Mouse (Mus musculus): ENCODE data around the gene Cabin1. TPM values are rescaled to one million over a fixed set of nuclear protein-coding genes. Genes with fewer than 3 reads are reported as not detected.

Cabin1 gene
- polyA plus RNA-seq, 1 experiment from 2014 or later = 13.9 TPM

DNA sequence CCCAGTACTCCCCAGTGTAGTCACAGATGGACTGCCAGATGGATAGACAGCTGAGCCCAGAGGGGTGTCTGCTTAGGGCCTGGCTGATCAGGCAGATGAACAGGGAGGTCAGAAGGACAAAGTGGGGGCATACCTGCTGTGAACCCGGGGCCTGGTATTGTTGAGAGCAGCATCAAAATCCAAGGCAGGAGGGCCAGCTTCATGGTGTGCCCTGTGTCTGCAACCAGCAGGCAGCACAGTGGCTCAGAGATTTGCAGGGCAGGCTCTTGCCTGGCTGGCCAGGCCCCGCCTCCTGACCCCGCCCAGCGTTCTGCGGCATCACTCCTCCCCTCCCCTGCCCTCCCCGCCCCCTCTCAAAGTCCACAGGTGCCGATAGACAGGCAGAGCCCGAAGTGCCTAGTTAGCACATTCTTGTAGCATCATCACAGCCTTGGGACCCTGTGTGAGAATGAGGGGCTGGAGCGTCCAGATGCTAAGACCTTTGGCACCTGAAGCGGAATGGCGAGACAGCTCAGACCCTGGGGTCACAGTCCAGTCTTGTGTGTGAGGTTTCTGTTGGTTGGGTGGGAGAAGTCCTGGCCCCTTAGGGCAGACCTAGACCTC lies 120.3 kb downstream of the Cabin1 start, which contains the start of gene Susd2:
TSS of gene Susd2 (minus strand) at position 268 of the 603 bp plus-strand sequence.
- TF ChIP-seq EP300 (optimal IDR thresholded peaks at IDR 0.05) (no peak), CTCF (IDR thresholded peaks at IDR 0.05; ENCODE audit: low read depth) (no peak)
- Histone ChIP-seq H3K27ac (replicated peaks) (peak within 1 kb of the TSS; percentile 35; the same call in 1 of the 2 replicates), H3K9ac (ENCODE audit: low read length) (no peak within 1 kb of the TSS; the same call in 1 of the 2 replicates), H3K9me3 (ENCODE audit: control insufficient read depth, low read length) (no peaks in the 10 kb centered on the region), H3K36me3 (ENCODE audit: control insufficient read depth, insufficient read depth, low read length) (peaks cover 4% of the 10 kb centered on the region), H3K4me2 (replicated peaks; ENCODE audit: low read depth) (peak within 1 kb of the TSS; percentile 43), H3K27me3 (ENCODE audit: control insufficient read depth, insufficient read depth, low read length) (no peaks in the 10 kb centered on the region), H3K4me3 (ENCODE audit: low read depth, low read length) (peak within 1 kb of the TSS; percentile 3; the same call in 1 of the 2 replicates), H3K4me1 (replicated peaks; ENCODE audit: control insufficient read depth, insufficient read depth) (no peaks in the 10 kb centered on the region; the same call in 1 of the 2 replicates)
- peak; percentile 92 for DNase-seq (ENCODE audit: low spot score)
- 6% methylated on average over 11 of the region's 11 CpGs for WGBS
- ATAC-seq (ENCODE audit: low FRiP score, low TSS enrichment) = peak; percentile 79

DNA sequence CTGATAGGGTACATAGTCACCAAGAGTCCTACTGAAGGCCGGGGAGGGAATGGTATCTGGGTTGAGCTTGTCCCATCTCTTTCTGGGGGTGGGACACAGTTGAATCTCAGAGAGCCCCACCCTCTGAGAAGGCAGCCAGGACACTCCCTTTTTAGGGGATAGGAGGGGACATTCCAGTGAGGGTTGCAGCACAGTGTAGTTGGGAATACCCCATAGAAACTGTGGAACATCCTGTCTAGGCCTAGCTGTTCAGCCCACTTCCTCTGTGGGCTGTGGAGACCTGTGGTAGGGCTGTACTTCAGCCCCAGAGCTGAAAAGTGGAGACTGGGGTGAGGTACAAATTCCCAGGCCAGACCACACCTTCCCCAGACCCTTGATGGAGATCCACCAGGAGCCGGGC lies 121.2 kb downstream of the Cabin1 start:
- no peak overlapping the region; the same call in 1 of the 2 replicates for H3K9ac ChIP-seq (ENCODE audit: low read length)
- peak overlapping the region; percentile 9; the same call in 1 of the 2 replicates for H3K27ac ChIP-seq (replicated peaks)
- WGBS = 79% methylated on average over 2 of the region's 2 CpGs
- no peaks in the 10 kb centered on the region for H3K27me3 ChIP-seq (ENCODE audit: control insufficient read depth, insufficient read depth, low read length)
- H3K4me1 ChIP-seq (replicated peaks; ENCODE audit: control insufficient read depth, insufficient read depth) = no peaks in the 10 kb centered on the region; the same call in 1 of the 2 replicates
- peak overlapping the region; percentile 3; the same call in 1 of the 2 replicates for H3K4me3 ChIP-seq (ENCODE audit: low read depth, low read length)
- no peaks in the 10 kb centered on the region for H3K9me3 ChIP-seq (ENCODE audit: control insufficient read depth, low read length)
- H3K4me2 ChIP-seq (replicated peaks; ENCODE audit: low read depth) = peak overlapping the region; percentile 43; the same call in 1 of the 2 replicates
- ATAC-seq (ENCODE audit: low FRiP score, low TSS enrichment) (no peak), DNase-seq (ENCODE audit: low spot score) (no peak)
- no peak for TF ChIP-seq EP300 (optimal IDR thresholded peaks at IDR 0.05)
- no peak for TF ChIP-seq CTCF (IDR thresholded peaks at IDR 0.05; ENCODE audit: low read depth)
- no peaks in the 10 kb centered on the region; the same call in 1 of the 2 replicates for H3K36me3 ChIP-seq (ENCODE audit: control insufficient read depth, insufficient read depth, low read length)

DNA sequence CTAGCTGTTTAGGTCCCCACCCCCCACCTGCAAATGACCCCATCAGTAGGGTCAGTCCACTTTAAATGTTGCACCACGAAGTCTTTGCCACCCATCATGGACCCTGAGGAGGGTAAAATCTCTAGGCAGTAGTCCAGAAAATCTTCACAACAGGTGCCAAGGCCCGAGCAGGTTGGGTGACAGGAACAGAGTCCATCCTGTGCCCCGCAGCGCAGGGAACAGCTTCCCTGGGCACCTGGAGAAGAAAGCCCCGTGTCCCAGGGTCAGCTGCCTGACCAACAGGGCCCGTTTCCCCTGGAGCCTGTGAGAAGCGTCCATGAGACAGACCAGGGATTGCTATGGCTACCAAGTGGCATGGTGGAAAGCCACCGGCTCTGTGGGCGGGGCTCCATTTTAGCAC lies 121.7 kb downstream of the Cabin1 start:
- no peak for DNase-seq (ENCODE audit: low spot score)
- TF ChIP-seq CTCF (IDR thresholded peaks at IDR 0.05; ENCODE audit: low read depth) (no peak), EP300 (optimal IDR thresholded peaks at IDR 0.05) (no peak)
- H3K27ac ChIP-seq (replicated peaks) = no peak overlapping the region
- no peaks in the 10 kb centered on the region; the same call in 1 of the 2 replicates for H3K4me1 ChIP-seq (replicated peaks; ENCODE audit: control insufficient read depth, insufficient read depth)
- ATAC-seq (ENCODE audit: low FRiP score, low TSS enrichment) = no peak
- H3K9ac ChIP-seq (ENCODE audit: low read length) = no peak overlapping the region
- H3K9me3 ChIP-seq (ENCODE audit: control insufficient read depth, low read length) = no peaks in the 10 kb centered on the region
- no peak overlapping the region for H3K4me3 ChIP-seq (ENCODE audit: low read depth, low read length)
- 77% methylated on average over 9 of the region's 9 CpGs for WGBS
- no peak overlapping the region for H3K4me2 ChIP-seq (replicated peaks; ENCODE audit: low read depth)
- no peaks in the 10 kb centered on the region; the same call in 1 of the 2 replicates for H3K36me3 ChIP-seq (ENCODE audit: control insufficient read depth, insufficient read depth, low read length)
- no peaks in the 10 kb centered on the region for H3K27me3 ChIP-seq (ENCODE audit: control insufficient read depth, insufficient read depth, low read length)

DNA sequence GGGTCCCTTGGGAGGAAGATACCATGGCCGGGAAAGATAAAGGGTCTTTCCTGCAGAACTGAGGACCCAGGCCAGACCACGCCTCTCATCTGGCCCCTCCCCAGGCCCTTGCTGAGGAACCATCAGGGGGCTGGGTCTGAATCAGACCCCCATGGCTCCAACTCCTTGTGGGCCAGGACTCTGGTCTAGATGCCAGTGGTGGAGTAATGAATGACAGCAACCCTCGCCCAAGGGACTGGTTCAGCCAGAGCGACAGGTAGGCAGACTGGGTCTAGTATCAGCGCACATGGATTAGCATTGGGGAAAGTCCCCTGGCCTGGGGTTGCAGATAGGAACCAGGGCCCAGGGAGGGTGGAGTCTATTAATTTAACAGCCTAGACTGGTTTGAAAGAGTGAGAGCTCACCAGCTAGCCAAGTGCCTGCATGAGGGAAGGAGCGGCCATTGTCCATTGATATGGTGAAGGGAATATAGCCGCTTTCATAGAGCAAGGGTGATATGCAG lies 122.4 kb downstream of the Cabin1 start:
- H3K4me3 ChIP-seq (ENCODE audit: low read depth, low read length) = no peak overlapping the region
- H3K27ac ChIP-seq (replicated peaks) = no peak overlapping the region
- H3K9ac ChIP-seq (ENCODE audit: low read length) = no peak overlapping the region
- WGBS = 76% methylated on average over 7 of the region's 7 CpGs
- peak; percentile 35 for DNase-seq (ENCODE audit: low spot score)
- no peak for ATAC-seq (ENCODE audit: low FRiP score, low TSS enrichment)
- H3K36me3 ChIP-seq (ENCODE audit: control insufficient read depth, insufficient read depth, low read length) = no peaks in the 10 kb centered on the region; the same call in 1 of the 2 replicates
- no peaks in the 10 kb centered on the region for H3K27me3 ChIP-seq (ENCODE audit: control insufficient read depth, insufficient read depth, low read length)
- no peak overlapping the region for H3K4me2 ChIP-seq (replicated peaks; ENCODE audit: low read depth)
- TF ChIP-seq EP300 (optimal IDR thresholded peaks at IDR 0.05) = no peak
- TF ChIP-seq CTCF (IDR thresholded peaks at IDR 0.05; ENCODE audit: low read depth) = no peak
- H3K4me1 ChIP-seq (replicated peaks; ENCODE audit: control insufficient read depth, insufficient read depth) = no peaks in the 10 kb centered on the region; the same call in 1 of the 2 replicates
- H3K9me3 ChIP-seq (ENCODE audit: control insufficient read depth, low read length) = no peaks in the 10 kb centered on the region

DNA sequence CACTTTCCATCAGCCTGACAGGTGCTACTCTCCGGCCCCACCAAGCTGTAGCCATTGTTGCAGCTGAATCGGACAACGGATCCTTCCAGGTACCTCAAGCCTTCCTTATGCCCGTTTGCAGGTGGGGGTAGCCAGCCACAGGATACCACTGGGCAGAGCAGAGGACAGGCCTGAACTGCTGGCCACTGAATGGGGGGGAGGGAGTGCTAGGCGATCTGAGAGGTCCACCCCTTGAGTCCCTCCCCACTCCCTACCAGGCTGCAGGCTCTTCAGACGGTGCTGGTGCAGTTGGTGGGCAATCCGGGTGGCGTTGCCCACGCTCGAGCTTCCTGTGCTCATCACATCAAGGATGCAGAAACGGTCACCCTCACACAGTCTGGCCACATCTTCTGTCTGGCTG lies 126.4 kb downstream of the Cabin1 start:
- Histone ChIP-seq H3K4me2 (replicated peaks; ENCODE audit: low read depth) (no peak overlapping the region), H3K36me3 (ENCODE audit: control insufficient read depth, insufficient read depth, low read length) (no peaks in the 10 kb centered on the region), H3K27ac (replicated peaks) (no peak overlapping the region), H3K4me3 (ENCODE audit: low read depth, low read length) (no peak overlapping the region), H3K9me3 (ENCODE audit: control insufficient read depth, low read length) (no peaks in the 10 kb centered on the region), H3K4me1 (replicated peaks; ENCODE audit: control insufficient read depth, insufficient read depth) (no peaks in the 10 kb centered on the region), H3K27me3 (ENCODE audit: control insufficient read depth, insufficient read depth, low read length) (no peaks in the 10 kb centered on the region), H3K9ac (ENCODE audit: low read length) (no peak overlapping the region)
- 90% methylated on average over 11 of the region's 11 CpGs for WGBS
- TF ChIP-seq EP300 (optimal IDR thresholded peaks at IDR 0.05) (no peak), CTCF (IDR thresholded peaks at IDR 0.05; ENCODE audit: low read depth) (no peak)
- DNase-seq (ENCODE audit: low spot score) = no peak
- no peak for ATAC-seq (ENCODE audit: low FRiP score, low TSS enrichment)

All from stomach, postnatal 0 days (tissue).